Mouse (Mus musculus) liver, embryonic 11.5 days (tissue): ENCODE measurements around the gene Gm28035. TPM values are rescaled to one million over a fixed set of nuclear protein-coding genes. Genes with fewer than 3 reads are reported as not detected.

Experiments used
- ATAC-seq: fragments of 200-750 bp; cut with Nextera tagmentation; replicated peaks from 2 replicates; pipeline ENCODE4 v1.8.0; 2017; ENCODE audit warnings: moderate number of reproducible peaks, mild to moderate bottlenecking, moderate TSS enrichment, moderate library complexity; ENCODE audit not compliant: low FRiP score
- DNase-seq: peaks from one replicate; pipeline ENCODE4 v3.0.0-alpha.2; 2017; ENCODE audit warnings: low spot score
- H3K27ac ChIP-seq: fragments of 300-500 bp; sonication (generic); 2 replicates; pipeline ENCODE4 v1.5.1; 2014; ENCODE audit warnings: mild to moderate bottlenecking, low read depth, low read length, control low read depth
- H3K27me3 ChIP-seq: fragments of 300-500 bp; sonication (generic); replicated peaks from 2 replicates; pipeline ENCODE4 v1.6.1; 2014; ENCODE audit warnings: low read length, mixed read lengths; ENCODE audit not compliant: control insufficient read depth, insufficient read depth
- H3K36me3 ChIP-seq: fragments of 300-500 bp; sonication (generic); 2 replicates; pipeline ENCODE4 v1.6.1; 2014; ENCODE audit warnings: mild to moderate bottlenecking, low read length, moderate library complexity, mixed read lengths; ENCODE audit not compliant: control insufficient read depth, insufficient read depth
- H3K4me1 ChIP-seq: fragments of 300-500 bp; sonication (generic); replicated peaks from 2 replicates; pipeline ENCODE4 v1.6.1; 2014; ENCODE audit warnings: low read length, mixed read lengths; ENCODE audit not compliant: control insufficient read depth, insufficient read depth
- H3K4me2 ChIP-seq: fragments of 300-500 bp; sonication (generic); 2 replicates; pipeline ENCODE4 v1.6.1; 2014; ENCODE audit warnings: mild to moderate bottlenecking, control low read depth, moderate library complexity
- H3K4me3 ChIP-seq: fragments of 300-500 bp; sonication (generic); 2 replicates; pipeline ENCODE4 v1.5.1; 2014; ENCODE audit warnings: low read depth, low read length, control low read depth
- H3K9ac ChIP-seq: fragments of 300-500 bp; sonication (generic); 2 replicates; pipeline ENCODE4 v1.6.1; 2014; ENCODE audit warnings: low read depth, low read length, control low read depth
- H3K9me3 ChIP-seq: fragments of 300-500 bp; sonication (generic); 2 replicates; pipeline ENCODE4 v1.6.1; 2016; ENCODE audit warnings: low read length, inconsistent platforms, mixed read lengths; ENCODE audit not compliant: control insufficient read depth
- WGBS: fragments of 180-500 bp; shearing (Covaris S2); extraction: QIAGEN DNeasy Blood & Tissue Kit; methylation state at CpG from one replicate; pipeline ENCODE4 v1.1.7; 2014; 5-methylcytosine and 5-hydroxymethylcytosine counted together
- polyA plus RNA-seq: library from polyadenylated mRNA; unstranded; fragments of >200 nt; fragmentation: Nextera tagmentation; extraction: Ambion mirVana; gene quantifications from 2 replicates; pipeline ENCODE4 v1.2.1, GENCODE M21; 2014

Gene Gm28035
- polyA plus RNA-seq, 1 experiment from 2014 or later: 0.16 TPM

- 94% methylated on average over 4 of the region's 4 CpGs for WGBS
- Histone ChIP-seq H3K4me3 (no peak overlapping the region), H3K4me2 (no peak overlapping the region), H3K9me3 (no peaks in the 10 kb centered on the region), H3K36me3 (peaks cover 9% of the 10 kb centered on the region), H3K4me1 (peaks cover 24% of the 10 kb centered on the region), H3K27me3 (no peaks in the 10 kb centered on the region), H3K9ac (no peak overlapping the region), H3K27ac (no peak overlapping the region)
- no peak for DNase-seq
- no peak for ATAC-seq
Measured at GRCm38 (mm10) chr2:30243391-30243790, 3.0 kb downstream of the Gm28035 start.

- Histone ChIP-seq H3K27ac (peak overlapping the region; percentile 19; the same call in 1 of the 2 replicates), H3K4me3 (no peak overlapping the region), H3K4me2 (no peak overlapping the region), H3K9me3 (no peaks in the 10 kb centered on the region), H3K4me1 (peaks cover 11% of the 10 kb centered on the region), H3K36me3 (peaks cover 13% of the 10 kb centered on the region), H3K27me3 (no peaks in the 10 kb centered on the region), H3K9ac (no peak overlapping the region)
- no peak for ATAC-seq
- DNase-seq: no peak
- 80% methylated on average over 7 of the region's 7 CpGs for WGBS
Measured at GRCm38 (mm10) chr2:30244595-30245178, 4.3 kb downstream of the Gm28035 start.

GRCm38 (mm10) chr2:30247036-30247435 is 6.7 kb downstream of the Gm28035 start:
- 90% methylated on average over 5 of the region's 5 CpGs for WGBS
- H3K4me2 ChIP-seq: no peak overlapping the region
- peaks cover 11% of the 10 kb centered on the region for H3K36me3 ChIP-seq
- no peaks in the 10 kb centered on the region for H3K27me3 ChIP-seq
- ATAC-seq (no peak), DNase-seq (no peak)
- no peaks in the 10 kb centered on the region for H3K9me3 ChIP-seq
- no peak overlapping the region for H3K9ac ChIP-seq
- H3K27ac ChIP-seq: no peak overlapping the region
- H3K4me3 ChIP-seq: no peak overlapping the region
- peaks cover 16% of the 10 kb centered on the region for H3K4me1 ChIP-seq

GRCm38 (mm10) chr2:30247681-30248080 is 7.3 kb downstream of the Gm28035 start:
- Histone ChIP-seq H3K4me2 (no peak overlapping the region), H3K27me3 (no peaks in the 10 kb centered on the region), H3K9me3 (no peaks in the 10 kb centered on the region), H3K4me3 (no peak overlapping the region), H3K4me1 (peaks cover 14% of the 10 kb centered on the region), H3K9ac (no peak overlapping the region), H3K27ac (no peak overlapping the region), H3K36me3 (peaks cover 11% of the 10 kb centered on the region; the same call in 1 of the 2 replicates)
- ATAC-seq: no peak
- DNase-seq: no peak
- WGBS: 80% methylated on average over 4 of the region's 4 CpGs

GRCm38 (mm10) chr2:30249182-30249581 is 8.8 kb downstream of the Gm28035 start:
- H3K36me3 ChIP-seq: peaks cover 11% of the 10 kb centered on the region; the same call in 1 of the 2 replicates

GRCm38 (mm10) chr2:30250166-30251128 is 10.1 kb downstream of the Gm28035 start:
- WGBS: 85% methylated on average over 10 of the region's 10 CpGs
- Histone ChIP-seq H3K27me3 (no peaks in the 10 kb centered on the region), H3K4me1 (peaks cover 14% of the 10 kb centered on the region), H3K9me3 (no peaks in the 10 kb centered on the region), H3K27ac (0 out of 2 replicates have a peak overlapping the region, but pooled peaks have one; percentile 1), H3K36me3 (peaks cover 13% of the 10 kb centered on the region), H3K4me2 (no peak overlapping the region), H3K9ac (no peak overlapping the region), H3K4me3 (no peak overlapping the region)
- no peak for DNase-seq
- no peak for ATAC-seq

More at GRCm38 (mm10) chr2:30249182-30249581, 8.8 kb downstream of the Gm28035 start:
- no peak overlapping the region for H3K4me3 ChIP-seq
- 99% methylated on average over 3 of the region's 3 CpGs for WGBS
- H3K4me1 ChIP-seq: peaks cover 14% of the 10 kb centered on the region
- no peak overlapping the region for H3K27ac ChIP-seq
- no peaks in the 10 kb centered on the region for H3K9me3 ChIP-seq
- no peaks in the 10 kb centered on the region for H3K27me3 ChIP-seq
- no peak overlapping the region for H3K9ac ChIP-seq
- DNase-seq (no peak), ATAC-seq (no peak)
- H3K4me2 ChIP-seq: no peak overlapping the region

GRCm38 (mm10) chr2:30251417-30252104 is 11.2 kb downstream of the Gm28035 start:
- H3K36me3 ChIP-seq: peaks cover 22% of the 10 kb centered on the region
- peak overlapping the region; percentile 33 for H3K4me2 ChIP-seq
- no peak overlapping the region for H3K4me3 ChIP-seq
- peaks cover 9% of the 10 kb centered on the region for H3K4me1 ChIP-seq
- ATAC-seq (peak; percentile 82), DNase-seq (peak; percentile 54)
- H3K9ac ChIP-seq: no peak overlapping the region
- no peaks in the 10 kb centered on the region for H3K9me3 ChIP-seq
- no peaks in the 10 kb centered on the region for H3K27me3 ChIP-seq
- H3K27ac ChIP-seq: peak overlapping the region; percentile 32
- 56% methylated on average over 5 of the region's 5 CpGs for WGBS

- peaks cover 9% of the 10 kb centered on the region for H3K4me1 ChIP-seq
- ATAC-seq: no peak
- no peak overlapping the region for H3K27ac ChIP-seq
- H3K27me3 ChIP-seq: no peaks in the 10 kb centered on the region
- no peak overlapping the region for H3K4me3 ChIP-seq
- H3K9me3 ChIP-seq: no peaks in the 10 kb centered on the region
- no peak overlapping the region for H3K9ac ChIP-seq
- WGBS: 86% methylated on average over 3 of the region's 3 CpGs
- peaks cover 30% of the 10 kb centered on the region for H3K36me3 ChIP-seq
- DNase-seq: no peak
- no peak overlapping the region for H3K4me2 ChIP-seq
Measured at GRCm38 (mm10) chr2:30252521-30252920, 12.2 kb downstream of the Gm28035 start.
